Mouse (Mus musculus) spleen, adult 2 months (tissue): ENCODE measurements around the gene Hsf5.

Experiments
- CTCF ChIP-seq: fragments of 200-500 bp; IDR thresholded peaks from 2 replicates; pipeline ENCODE4 v1.5.1; 2011; ENCODE audit warnings: mild to moderate bottlenecking, inconsistent platforms; ENCODE audit not compliant: insufficient read depth, insufficient read length, insufficient replicate concordance; ENCODE audit errors: extremely low read depth
- POLR2A ChIP-seq: fragments of 200-500 bp; IDR thresholded peaks from 2 replicates; pipeline ENCODE4 v1.6.1; 2011; ENCODE audit warnings: low read depth, low read length, inconsistent platforms

- no peak for TF ChIP-seq CTCF
- no peak for TF ChIP-seq POLR2A
Measured at GRCm38 (mm10) chr11:87584711-87585505, 32.1 kb upstream of the Hsf5 start.
